Mouse (Mus musculus): Measurements from ENCODE around the gene Olfr1193. TPM values are rescaled to one million over a fixed set of nuclear protein-coding genes. Genes with fewer than 3 reads are reported as not detected.

Olfr1193 gene
- polyA plus RNA-seq (2012; fragmentation: generic; extraction: Trizol), result not detected

DNA sequence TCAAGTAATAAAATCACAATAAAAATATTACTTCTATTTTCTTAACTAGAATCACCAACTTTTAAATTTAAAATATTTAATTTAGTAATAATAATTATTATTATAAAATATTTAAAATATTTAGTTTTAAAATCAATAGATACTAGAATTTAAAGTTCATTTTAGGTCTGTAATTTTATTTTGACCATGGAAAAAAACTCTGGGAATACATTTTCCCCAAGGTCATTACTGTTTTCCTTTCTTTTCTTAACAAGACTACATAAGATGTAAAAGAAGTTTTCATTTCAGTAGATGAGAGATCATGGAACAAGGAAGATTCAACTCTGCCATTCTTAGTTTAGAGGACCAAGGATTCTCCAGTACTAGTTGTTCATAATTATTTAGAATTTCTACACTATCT is at the start of gene Olfr1193:
TSS of gene Olfr1193 (plus strand) at position 301 of the 400 bp plus-strand sequence.

DNA sequence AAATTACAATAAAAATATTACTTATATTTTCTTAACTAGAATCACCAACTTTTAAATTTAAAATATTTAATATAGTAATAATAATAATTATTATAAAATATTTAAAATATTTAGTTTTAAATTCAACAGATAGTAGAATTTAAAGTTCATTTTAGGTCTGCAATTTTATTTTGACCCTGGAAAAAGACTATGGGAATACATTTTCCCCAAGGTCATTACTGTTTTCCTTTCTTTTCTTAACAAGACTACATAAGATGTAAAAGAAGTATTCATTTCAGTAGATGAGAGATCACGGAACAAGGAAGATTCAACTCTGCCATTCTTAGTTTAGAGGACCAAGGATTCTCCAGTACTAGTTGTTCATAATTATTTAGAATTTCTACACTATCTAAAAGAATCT is 35.2 kb upstream of the Olfr1193 start, which contains the start of gene Olfr1191-ps1:
TSS of gene Olfr1191-ps1 (plus strand) at position 301 of the 400 bp plus-strand sequence.

DNA sequence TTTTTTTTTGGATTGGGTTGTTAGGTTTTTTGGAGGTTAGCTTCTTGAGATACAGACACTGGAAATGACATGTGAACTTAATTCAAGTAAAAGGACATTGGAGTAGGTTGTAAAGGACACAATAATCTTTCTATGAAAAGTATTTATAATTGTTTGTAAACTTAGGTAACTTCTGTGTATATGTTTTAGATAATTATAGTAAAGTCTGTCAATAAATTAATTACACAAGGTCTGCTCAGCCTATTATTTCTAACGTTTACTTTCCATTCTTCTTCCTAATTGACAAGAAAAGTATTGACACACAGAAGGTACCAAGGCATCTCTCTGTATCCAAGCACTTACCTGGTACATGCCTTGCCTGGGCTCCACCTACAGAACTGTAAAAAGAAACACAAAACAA is 27.2 kb upstream of the Olfr1193 start, which contains the start of gene Olfr1192-ps1:
TSS of gene Olfr1192-ps1 (plus strand) at position 301 of the 400 bp plus-strand sequence.

DNA sequence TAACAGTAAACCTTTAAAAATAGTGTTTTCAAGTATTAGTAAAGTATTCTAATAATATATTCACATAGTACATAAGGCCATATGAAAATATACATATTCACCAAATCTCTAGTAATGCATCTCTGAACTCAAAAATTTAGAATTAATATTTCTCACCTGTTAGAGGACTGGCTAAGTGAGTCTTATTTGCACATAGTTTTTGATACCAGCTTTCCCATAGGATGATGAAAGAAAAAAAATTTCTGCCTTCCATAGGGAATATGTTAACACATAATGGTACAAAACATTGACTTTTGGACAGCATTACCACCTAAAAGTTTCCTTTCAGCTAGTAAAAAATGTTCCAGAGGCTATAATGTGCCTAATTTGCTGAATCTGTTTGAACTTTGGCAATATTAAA is 13.7 kb downstream of the Olfr1193 start, which contains the start of gene Olfr1195:
TSS of gene Olfr1195 (minus strand) at position 101 of the 400 bp plus-strand sequence.

DNA sequence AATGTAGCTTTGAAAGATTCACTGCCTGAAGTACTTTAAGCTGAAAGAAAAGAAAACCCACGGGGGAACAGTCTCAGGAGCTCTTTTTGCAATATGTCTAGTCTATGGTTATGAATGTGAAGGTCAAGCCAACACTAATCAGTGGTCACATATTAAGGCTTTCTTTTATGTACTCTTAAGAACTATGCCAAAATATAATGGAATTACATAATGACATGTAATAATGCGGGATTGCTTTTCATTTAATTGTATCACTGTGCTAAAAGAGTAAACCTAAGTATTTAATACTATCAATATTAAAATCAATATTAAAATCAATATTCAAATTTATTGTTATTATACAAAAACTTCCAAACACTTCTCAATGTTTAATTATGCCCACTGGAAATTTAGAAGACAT is 29.1 kb downstream of the Olfr1193 start, which contains the start of gene Olfr1196:
TSS of gene Olfr1196 (minus strand) at position 101 of the 400 bp plus-strand sequence.

Other genes with a start within 250 kb of the Olfr1193 start
- gene Olfr1181, start 249.5 kb upstream of the Olfr1193 start, polyA plus RNA-seq (2012; fragmentation: generic; extraction: Trizol), result not detected
- not detected for gene Gm13757, start 226.5 kb upstream of the Olfr1193 start, polyA plus RNA-seq (2012; fragmentation: generic; extraction: Trizol)
- not detected for gene Olfr1183, start 220.8 kb upstream of the Olfr1193 start, polyA plus RNA-seq (2012; fragmentation: generic; extraction: Trizol)
- gene Olfr1184, start 192.0 kb upstream of the Olfr1193 start, polyA plus RNA-seq (2012; fragmentation: generic; extraction: Trizol), result not detected
- not detected for gene Olfr1185-ps1, start 182.3 kb upstream of the Olfr1193 start, polyA plus RNA-seq (2012; fragmentation: generic; extraction: Trizol)
- not detected for gene Olfr1186, start 157.1 kb upstream of the Olfr1193 start, polyA plus RNA-seq (2012; fragmentation: generic; extraction: Trizol)
- not detected for gene Olfr1188, start 118.7 kb upstream of the Olfr1193 start, polyA plus RNA-seq (2012; fragmentation: generic; extraction: Trizol)
- gene Olfr1189, start 89.2 kb upstream of the Olfr1193 start, polyA plus RNA-seq (2012; fragmentation: generic; extraction: Trizol), result not detected
- not detected for gene Olfr1191-ps1, start 35.1 kb upstream of the Olfr1193 start, polyA plus RNA-seq (2012; fragmentation: generic; extraction: Trizol)
- gene Olfr1192-ps1, start 27.1 kb upstream of the Olfr1193 start, polyA plus RNA-seq (2012; fragmentation: generic; extraction: Trizol), result not detected
- not detected for gene Olfr1195, start 13.6 kb downstream of the Olfr1193 start, polyA plus RNA-seq (2012; fragmentation: generic; extraction: Trizol)
- not detected for gene Olfr1196, start 29.0 kb downstream of the Olfr1193 start, polyA plus RNA-seq (2012; fragmentation: generic; extraction: Trizol)
- gene Olfr1197, start 56.7 kb downstream of the Olfr1193 start, polyA plus RNA-seq (2012; fragmentation: generic; extraction: Trizol), result not detected
- not detected for gene Olfr1198, start 75.7 kb downstream of the Olfr1193 start, polyA plus RNA-seq (2012; fragmentation: generic; extraction: Trizol)
- not detected for gene Olfr1199, start 84.8 kb downstream of the Olfr1193 start, polyA plus RNA-seq (2012; fragmentation: generic; extraction: Trizol)
- gene Olfr1200, start 94.9 kb downstream of the Olfr1193 start, polyA plus RNA-seq (2012; fragmentation: generic; extraction: Trizol), result not detected
- gene Olfr1201, start 117.4 kb downstream of the Olfr1193 start, polyA plus RNA-seq (2012; fragmentation: generic; extraction: Trizol), result not detected
- gene Olfr1202, start 138.9 kb downstream of the Olfr1193 start, polyA plus RNA-seq (2012; fragmentation: generic; extraction: Trizol), result not detected
- not detected for gene Olfr1205, start 154.1 kb downstream of the Olfr1193 start, polyA plus RNA-seq (2012; fragmentation: generic; extraction: Trizol)
- not detected for gene Olfr1204, start 173.7 kb downstream of the Olfr1193 start, polyA plus RNA-seq (2012; fragmentation: generic; extraction: Trizol)
- gene Olfr1206, start 187.6 kb downstream of the Olfr1193 start, polyA plus RNA-seq (2012; fragmentation: generic; extraction: Trizol), result not detected
- gene Olfr1208, start 226.7 kb downstream of the Olfr1193 start, polyA plus RNA-seq (2012; fragmentation: generic; extraction: Trizol), result not detected
- not detected for gene Olfr1209, start 239.5 kb downstream of the Olfr1193 start, polyA plus RNA-seq (2012; fragmentation: generic; extraction: Trizol)